Mouse (Mus musculus): ENCODE data around the gene Pygb.

Pygb gene

DNA sequence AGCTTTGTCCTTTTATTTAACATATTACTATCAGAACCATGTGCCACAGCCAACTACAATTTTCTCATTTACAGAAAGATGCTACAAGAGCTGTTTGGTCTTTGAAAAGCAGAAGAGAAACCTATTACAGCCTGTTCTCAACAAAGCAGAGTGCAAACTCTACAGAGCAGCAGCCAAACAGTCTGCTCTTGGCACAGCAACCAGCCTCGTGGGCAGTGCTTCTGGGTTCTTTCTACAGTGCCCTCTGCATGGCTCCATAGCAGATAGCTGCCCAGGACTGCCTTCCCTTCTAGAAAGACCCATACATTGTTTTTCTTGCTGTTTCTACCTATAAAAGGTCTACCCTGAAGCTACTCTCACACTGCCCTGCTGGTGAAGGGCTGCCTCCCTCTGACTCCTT is 58.3 kb downstream of the Pygb start:
- no peak for DNase-seq

DNA sequence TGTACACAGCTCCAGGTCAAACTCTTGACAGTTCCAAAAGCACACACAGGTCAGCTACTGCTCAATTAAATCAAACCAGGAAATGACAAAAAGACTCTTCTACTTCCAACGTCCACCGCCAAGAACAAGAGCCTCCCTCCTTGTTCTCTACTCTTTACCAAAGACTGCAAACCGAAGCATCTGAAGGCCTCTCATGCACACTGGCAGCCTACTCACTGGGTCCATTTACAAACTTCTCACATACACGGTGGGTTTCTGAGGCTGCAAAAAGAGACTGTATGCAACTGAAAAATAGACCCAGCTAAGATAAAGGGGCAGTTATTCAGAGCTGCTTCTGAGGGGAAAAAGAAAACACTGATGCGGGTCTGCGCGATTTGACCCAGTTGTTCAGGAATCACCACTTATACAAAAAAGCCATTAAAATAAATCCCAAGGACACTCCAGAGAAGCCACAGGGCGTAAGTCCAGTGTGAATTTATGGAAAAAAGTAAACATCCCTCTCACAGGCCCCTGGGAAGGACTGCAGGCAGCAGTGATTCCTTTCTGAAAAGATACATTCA is 61.0 kb downstream of the Pygb start:
- DNase-seq: peak; percentile 1

DNA sequence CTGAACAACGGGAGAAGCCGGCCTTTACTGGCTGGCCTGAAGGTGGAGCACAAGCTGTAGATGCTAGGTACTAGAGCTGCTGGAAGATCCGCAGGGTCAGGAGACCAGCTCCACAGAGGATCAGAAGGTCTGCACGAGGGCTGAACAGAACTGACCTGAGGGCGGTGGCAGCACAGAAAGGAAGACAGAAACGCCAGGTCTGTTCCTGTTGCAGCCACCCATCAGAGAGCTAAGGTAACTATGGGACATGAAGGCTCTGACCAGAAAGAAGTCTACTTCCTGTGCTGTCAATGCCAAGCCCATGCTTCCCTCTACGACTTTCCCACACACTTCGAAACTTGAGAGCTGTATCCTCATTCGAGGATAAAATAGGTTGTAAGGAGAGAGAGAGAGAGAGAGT is 64.7 kb downstream of the Pygb start:
- DNase-seq: peak; percentile 28

DNA sequence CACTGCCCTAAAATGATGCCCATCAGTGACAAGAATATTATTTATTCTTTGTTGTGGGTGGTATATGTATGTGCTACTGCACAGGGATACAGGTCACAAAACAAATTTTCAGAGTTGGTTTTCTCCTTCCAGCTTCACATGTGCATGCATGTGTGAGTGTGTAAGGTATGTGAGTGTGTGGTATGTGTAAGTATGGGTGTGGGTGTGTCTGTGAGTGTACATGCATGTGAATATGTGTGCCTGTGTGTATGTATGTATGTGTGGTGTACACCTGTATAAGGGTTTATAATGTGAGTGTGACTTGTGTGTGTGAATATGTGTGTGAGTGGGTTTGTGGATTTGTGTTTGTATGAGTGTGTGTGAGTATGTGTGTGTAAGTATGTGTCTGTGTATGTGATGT is 68.7 kb downstream of the Pygb start:
- no peak for DNase-seq

DNA sequence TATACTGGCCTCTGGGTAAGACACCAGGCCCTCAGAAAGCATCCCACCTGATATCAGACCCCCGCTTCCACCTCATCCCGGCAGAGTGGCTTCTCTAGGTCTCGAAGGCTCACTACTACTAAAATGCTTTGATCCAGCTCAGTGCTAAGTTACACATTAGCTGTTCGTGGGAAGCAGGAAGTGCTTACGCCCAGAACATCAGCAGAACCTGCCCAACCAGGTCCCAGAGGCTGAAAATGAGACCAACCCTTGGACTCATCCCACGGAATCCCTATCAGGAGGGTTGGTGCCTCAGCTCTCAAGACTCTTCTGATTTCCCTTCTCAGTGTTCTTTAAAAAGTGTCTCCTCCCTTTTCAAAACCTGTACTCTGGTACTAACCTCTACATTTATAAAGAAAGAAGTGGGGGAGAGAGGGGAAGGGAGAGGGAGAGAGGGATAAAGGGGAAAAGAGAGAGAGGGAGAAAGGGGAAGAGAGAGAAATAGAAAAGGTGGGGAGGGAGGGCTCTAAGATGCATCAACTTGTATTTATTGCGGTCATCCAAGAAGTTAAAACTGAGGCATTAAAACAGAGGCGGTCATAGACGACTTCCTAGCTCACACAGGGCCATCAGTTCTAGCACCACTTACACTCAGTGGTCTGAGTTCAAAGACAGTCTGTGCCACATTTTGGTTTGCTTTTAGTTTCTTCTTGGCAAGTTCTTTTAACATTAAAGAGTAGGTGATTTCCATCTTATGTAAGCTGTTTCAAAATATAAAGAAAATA is 72.4 kb downstream of the Pygb start:
- peak; percentile 34 for DNase-seq

DNA sequence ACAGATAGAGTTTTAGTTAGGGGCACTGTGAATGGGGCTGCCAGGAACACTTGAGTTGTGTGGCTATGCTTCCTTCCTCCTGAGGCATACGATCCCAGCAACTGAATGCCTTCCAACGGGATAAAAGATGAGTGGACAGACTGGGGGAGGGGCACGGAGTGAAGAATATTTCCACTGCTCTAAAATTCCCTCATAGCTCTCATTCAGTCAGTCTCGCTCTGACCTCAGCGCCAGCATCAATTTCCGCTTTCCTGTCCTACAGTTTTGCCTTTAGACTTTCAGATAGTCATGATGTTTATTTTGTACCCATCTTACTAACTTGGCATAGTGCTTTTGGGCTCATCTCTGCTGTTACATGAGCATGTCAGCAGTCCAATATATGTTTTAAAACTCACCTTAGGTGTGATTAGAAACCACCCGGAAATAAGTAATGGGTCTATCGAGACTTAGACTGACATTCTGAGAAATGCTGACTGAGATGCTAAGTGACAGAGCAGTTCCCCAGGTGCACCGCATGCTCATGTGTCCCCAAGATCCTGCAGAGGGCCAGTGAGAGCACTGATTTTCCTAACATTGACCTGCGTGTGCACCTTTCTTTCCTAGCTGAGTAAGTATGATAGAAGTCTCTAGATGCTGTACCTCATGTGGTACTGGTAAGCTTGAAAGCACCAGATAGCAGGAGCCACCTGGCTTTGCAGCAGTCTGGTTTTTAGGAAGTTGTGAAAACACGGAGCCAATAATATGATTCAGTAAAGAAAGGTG is 73.4 kb downstream of the Pygb start:
- peak; percentile 22 for DNase-seq

DNA sequence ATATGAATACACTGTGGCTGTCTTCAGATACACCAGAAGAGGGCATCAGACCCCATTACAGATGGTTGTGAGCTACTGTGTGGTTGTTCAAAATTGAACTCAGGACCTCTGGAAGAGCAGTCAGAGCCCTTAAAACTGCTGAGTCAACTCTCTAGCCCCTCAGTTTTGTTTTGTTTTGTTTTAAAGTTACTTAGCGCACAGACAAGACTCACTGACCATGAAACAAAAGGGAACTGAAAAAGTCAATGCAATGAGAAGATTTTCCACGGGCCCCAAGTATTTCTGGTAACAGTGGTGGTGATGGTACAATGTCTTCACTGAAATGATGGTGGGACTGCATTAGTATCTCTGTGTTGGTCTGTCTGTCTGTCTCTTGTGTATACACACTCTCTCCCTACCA is 74.6 kb downstream of the Pygb start:
- DNase-seq: no peak

DNA sequence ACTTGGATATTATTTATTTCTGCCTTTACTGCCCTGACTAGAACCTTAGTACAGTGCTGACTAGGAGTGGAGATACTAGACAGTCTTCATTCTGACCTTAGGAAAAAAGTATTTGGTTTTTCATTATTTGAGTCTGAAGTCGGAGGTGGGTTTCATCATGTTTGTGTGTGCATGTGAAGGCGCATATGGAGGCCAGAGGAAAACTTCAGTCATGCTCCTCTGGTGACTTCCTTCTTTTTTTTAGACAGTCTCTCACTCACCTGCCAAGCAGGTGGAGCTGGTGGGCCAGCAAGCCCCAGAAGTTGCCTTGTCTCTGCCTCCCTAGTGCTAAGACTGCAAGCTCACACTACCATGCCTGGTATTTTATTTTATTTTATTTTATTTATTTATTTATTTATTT is 80.5 kb downstream of the Pygb start:
- no peak for DNase-seq

DNA sequence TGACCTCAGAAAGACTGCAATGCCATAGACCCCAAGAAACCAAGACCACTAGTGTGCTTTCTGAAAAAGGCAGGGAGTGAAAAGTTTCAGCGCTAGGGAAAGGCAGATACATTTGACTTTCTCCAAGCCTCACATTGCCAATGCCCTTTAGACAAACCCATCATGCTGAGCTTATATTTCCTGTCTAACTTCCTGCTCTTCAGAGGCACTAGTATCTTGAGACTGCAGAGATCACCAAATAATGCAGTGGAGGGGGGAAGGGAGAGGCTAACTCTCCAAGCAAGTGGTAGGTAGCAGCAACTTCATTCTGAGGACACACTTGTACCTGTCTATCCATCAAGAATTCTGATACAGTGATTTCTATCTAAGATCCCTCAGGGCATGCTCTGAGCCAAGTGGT is 82.9 kb downstream of the Pygb start:
- DNase-seq: no peak

DNA sequence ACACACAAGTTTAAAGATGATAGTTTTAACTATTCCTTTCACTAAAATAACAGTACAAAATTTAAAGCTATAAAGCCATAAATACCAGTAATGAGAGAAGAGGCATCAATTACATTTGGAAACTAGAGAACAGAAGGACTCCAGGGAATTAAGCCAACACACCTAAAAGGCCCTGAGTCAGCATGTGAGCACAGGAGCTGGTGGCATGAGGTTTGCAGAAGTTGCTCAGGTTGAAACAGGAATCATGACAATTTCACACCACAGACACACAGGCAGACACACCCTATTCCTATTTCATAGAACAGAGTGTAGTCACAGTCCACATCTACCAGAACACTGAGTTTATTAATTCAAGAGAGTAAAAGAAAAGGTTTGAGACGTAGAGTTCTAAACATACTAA is 88.0 kb downstream of the Pygb start:
- no peak for DNase-seq

DNA sequence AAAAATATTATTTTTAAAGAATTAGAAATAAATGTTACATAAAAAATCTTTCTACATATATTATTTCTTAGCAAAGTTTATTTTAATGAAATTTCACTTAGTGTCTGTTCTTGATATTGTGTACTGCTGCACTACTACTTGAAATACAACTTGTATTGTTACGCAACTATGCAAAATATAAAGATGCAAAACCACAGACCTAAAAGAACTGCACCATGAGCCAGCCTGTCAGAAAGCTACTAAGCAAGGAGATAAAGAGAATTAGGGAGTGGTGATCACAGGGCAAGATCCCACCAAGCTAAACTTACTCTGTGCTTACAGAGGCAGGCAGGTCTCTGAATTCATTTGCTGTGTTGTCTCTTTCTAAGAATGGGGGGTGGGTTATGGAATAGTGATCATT is 88.7 kb downstream of the Pygb start:
- no peak for DNase-seq

DNA sequence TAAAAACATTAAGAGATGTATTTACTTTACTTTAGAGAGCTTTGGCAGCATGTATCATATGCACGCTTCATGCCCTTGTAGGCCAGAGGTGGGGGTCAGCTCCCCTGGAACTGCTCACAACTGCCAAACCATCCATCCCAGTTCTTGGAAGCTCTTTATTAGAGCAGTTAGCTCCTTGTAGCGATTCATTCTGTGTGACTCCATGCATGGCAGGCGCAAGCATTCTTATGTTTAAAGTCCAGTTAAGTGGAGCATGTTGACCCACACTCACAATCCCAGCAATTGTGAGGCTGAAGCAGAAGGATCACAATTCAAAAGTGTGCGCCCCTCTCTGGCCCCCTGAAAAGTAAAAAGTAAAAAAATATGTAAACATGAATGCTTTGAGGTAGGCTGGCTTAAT is 91.0 kb downstream of the Pygb start:
- peak; percentile 12 for DNase-seq

All from kidney, postnatal 10 days (tissue).